Mouse (Mus musculus) olfactory bulb, adult 2 months (tissue): Measurements from ENCODE around the gene Usp54.

ENCODE experiments used
- CTCF ChIP-seq: fragments of 200-500 bp; IDR thresholded peaks from 2 replicates; pipeline ENCODE4 v1.5.1; 2012; ENCODE audit warnings: low read depth, mild to moderate bottlenecking, low read length, moderate library complexity; ENCODE audit not compliant: insufficient read depth
- POLR2A ChIP-seq: fragments of 200-500 bp; IDR thresholded peaks from 2 replicates; pipeline ENCODE4 v1.6.1; 2012; ENCODE audit warnings: mild to moderate bottlenecking, low read depth, low read length, moderate library complexity; ENCODE audit not compliant: insufficient read depth

DNA sequence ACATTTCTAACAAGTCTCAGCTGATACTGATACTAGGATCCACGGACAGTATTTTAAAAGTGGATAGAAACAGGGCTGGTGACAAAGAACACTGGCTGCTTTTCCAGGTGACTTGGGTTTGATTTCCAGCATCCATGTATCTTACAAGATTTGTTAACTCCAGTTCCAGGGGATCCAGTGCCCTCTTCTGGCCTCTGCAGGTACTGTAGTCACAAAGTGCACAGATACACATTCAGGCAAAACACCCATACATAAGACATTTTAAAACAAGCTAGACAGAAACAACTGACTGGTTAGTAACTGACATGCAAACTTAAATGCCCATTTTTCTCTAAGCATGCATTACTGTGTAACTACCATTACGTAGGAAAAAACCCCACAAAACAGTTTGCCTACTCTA is 32.1 kb upstream of the Usp54 start:
- TF ChIP-seq CTCF (no peak), POLR2A (no peak)
